Mouse (Mus musculus) heart, embryonic 15.5 days (tissue): ENCODE data around the gene Kctd20. TPM values are rescaled to one million over a fixed set of nuclear protein-coding genes. Genes with fewer than 3 reads are reported as not detected.

ENCODE experiments used
- ATAC-seq: fragments of 200-750 bp; cut with Nextera tagmentation; replicated peaks from 2 replicates; pipeline ENCODE4 v1.8.0; 2017; ENCODE audit warnings: low read depth, moderate TSS enrichment; ENCODE audit not compliant: insufficient number of reproducible peaks, insufficient read depth, low FRiP score
- H3K27ac ChIP-seq: fragments of 300-500 bp; sonication (generic); 2 replicates; pipeline ENCODE4 v1.5.1; 2015; ENCODE audit warnings: mild to moderate bottlenecking, inconsistent platforms
- H3K27me3 ChIP-seq: fragments of 300-500 bp; sonication (generic); 2 replicates; pipeline ENCODE4 v1.6.1; 2015; ENCODE audit warnings: inconsistent platforms
- H3K36me3 ChIP-seq: fragments of 300-500 bp; sonication (generic); 2 replicates; pipeline ENCODE4 v1.6.1; 2015; ENCODE audit warnings: mild to moderate bottlenecking, inconsistent platforms
- H3K4me1 ChIP-seq: fragments of 300-500 bp; sonication (generic); replicated peaks from 2 replicates; pipeline ENCODE4 v1.6.1; 2015; ENCODE audit warnings: inconsistent platforms
- H3K4me2 ChIP-seq: fragments of 300-500 bp; sonication (generic); 2 replicates; pipeline ENCODE4 v1.6.1; 2015; ENCODE audit warnings: inconsistent platforms, mild to moderate bottlenecking, moderate library complexity
- H3K4me3 ChIP-seq: fragments of 300-500 bp; sonication (generic); 2 replicates; pipeline ENCODE4 v1.5.1; 2015; ENCODE audit warnings: mild to moderate bottlenecking, inconsistent platforms
- H3K9ac ChIP-seq: fragments of 300-500 bp; sonication (generic); 2 replicates; pipeline ENCODE4 v1.6.1; 2015; ENCODE audit warnings: mild to moderate bottlenecking, inconsistent platforms
- H3K9me3 ChIP-seq: fragments of 300-500 bp; sonication (generic); replicated peaks from 2 replicates; pipeline ENCODE4 v1.6.1; 2016; ENCODE audit warnings: inconsistent platforms
- WGBS: fragments of 180-500 bp; shearing (Covaris S2); methylation state at CpG from one replicate; pipeline ENCODE4 v1.1.7; 2015; ENCODE audit warnings: mixed read lengths; 5-methylcytosine and 5-hydroxymethylcytosine counted together
- polyA plus RNA-seq: library from polyadenylated mRNA; unstranded; fragments of >200 nt; fragmentation: Nextera tagmentation; extraction: Ambion mirVana; gene quantifications from 2 replicates; pipeline ENCODE4 v1.2.1, GENCODE M21; 2015

The Kctd20 gene
- polyA plus RNA-seq, 1 experiment from 2014 or later, result 51.0 TPM

- Histone ChIP-seq H3K4me3 (no peak overlapping the region), H3K4me1 (peaks cover 5% of the 10 kb centered on the region; the same call in 1 of the 2 replicates), H3K36me3 (no peaks in the 10 kb centered on the region), H3K9me3 (no peaks in the 10 kb centered on the region), H3K9ac (no peak overlapping the region), H3K27me3 (no peaks in the 10 kb centered on the region), H3K4me2 (peak overlapping the region; percentile 32; the same call in 1 of the 2 replicates), H3K27ac (no peak overlapping the region)
- no peak for ATAC-seq
- 25% methylated on average over 8 of the region's 8 CpGs for WGBS
Measured at GRCm38 (mm10) chr17:28921086-28921485, 30.7 kb upstream of the Kctd20 start.

GRCm38 (mm10) chr17:28922096-28922495 is 29.7 kb upstream of the Kctd20 start:
- no peaks in the 10 kb centered on the region for H3K36me3 ChIP-seq
- H3K9ac ChIP-seq, result no peak overlapping the region
- H3K27ac ChIP-seq, result no peak overlapping the region
- WGBS, result 59% methylated on average over 6 of the region's 6 CpGs
- no peaks in the 10 kb centered on the region for H3K27me3 ChIP-seq
- no peak overlapping the region for H3K4me2 ChIP-seq
- H3K9me3 ChIP-seq, result no peaks in the 10 kb centered on the region
- H3K4me3 ChIP-seq, result no peak overlapping the region
- H3K4me1 ChIP-seq, result peaks cover 8% of the 10 kb centered on the region; the same call in 1 of the 2 replicates
- no peak for ATAC-seq

GRCm38 (mm10) chr17:28924957-28925595 is 26.7 kb upstream of the Kctd20 start:
- H3K27me3 ChIP-seq, result no peaks in the 10 kb centered on the region
- H3K9me3 ChIP-seq, result no peaks in the 10 kb centered on the region
- no peak for ATAC-seq
- WGBS, result 79% methylated on average over 8 of the region's 8 CpGs
- H3K4me1 ChIP-seq, result peaks cover 13% of the 10 kb centered on the region
- no peaks in the 10 kb centered on the region for H3K36me3 ChIP-seq
- H3K27ac ChIP-seq, result no peak overlapping the region
- H3K4me3 ChIP-seq, result no peak overlapping the region
- no peak overlapping the region for H3K9ac ChIP-seq
- no peak overlapping the region for H3K4me2 ChIP-seq

GRCm38 (mm10) chr17:28926380-28926779 is 25.4 kb upstream of the Kctd20 start:
- Histone ChIP-seq H3K4me2 (no peak overlapping the region), H3K36me3 (no peaks in the 10 kb centered on the region), H3K9ac (no peak overlapping the region), H3K27ac (no peak overlapping the region; the same call in 1 of the 2 replicates), H3K9me3 (no peaks in the 10 kb centered on the region), H3K4me1 (peaks cover 17% of the 10 kb centered on the region), H3K4me3 (no peak overlapping the region), H3K27me3 (no peaks in the 10 kb centered on the region)
- no peak for ATAC-seq
- WGBS, result 7% methylated on average over 13 of the region's 13 CpGs

- 42% methylated on average over 15 of the region's 15 CpGs for WGBS
- no peak overlapping the region for H3K4me2 ChIP-seq
- no peaks in the 10 kb centered on the region for H3K36me3 ChIP-seq
- no peak overlapping the region for H3K4me3 ChIP-seq
- ATAC-seq, result no peak
- no peak overlapping the region; the same call in 1 of the 2 replicates for H3K27ac ChIP-seq
- peaks cover 21% of the 10 kb centered on the region for H3K4me1 ChIP-seq
- no peak overlapping the region for H3K9ac ChIP-seq
- no peaks in the 10 kb centered on the region for H3K27me3 ChIP-seq
- no peaks in the 10 kb centered on the region for H3K9me3 ChIP-seq
Measured at GRCm38 (mm10) chr17:28926866-28927635, 24.7 kb upstream of the Kctd20 start.

GRCm38 (mm10) chr17:28928004-28928403 is 23.7 kb upstream of the Kctd20 start:
- H3K27ac ChIP-seq, result no peak overlapping the region
- no peak overlapping the region for H3K4me3 ChIP-seq
- H3K9me3 ChIP-seq, result no peaks in the 10 kb centered on the region
- peaks cover 21% of the 10 kb centered on the region for H3K4me1 ChIP-seq
- no peaks in the 10 kb centered on the region for H3K36me3 ChIP-seq
- no peak for ATAC-seq
- H3K27me3 ChIP-seq, result no peaks in the 10 kb centered on the region
- H3K9ac ChIP-seq, result no peak overlapping the region
- H3K4me2 ChIP-seq, result no peak overlapping the region
- 66% methylated on average over 9 of the region's 9 CpGs for WGBS

GRCm38 (mm10) chr17:28929369-28929768 is 22.4 kb upstream of the Kctd20 start:
- Histone ChIP-seq H3K4me2 (no peak overlapping the region), H3K4me3 (no peak overlapping the region), H3K9me3 (no peaks in the 10 kb centered on the region), H3K36me3 (no peaks in the 10 kb centered on the region), H3K9ac (no peak overlapping the region), H3K4me1 (peaks cover 21% of the 10 kb centered on the region), H3K27ac (no peak overlapping the region), H3K27me3 (no peaks in the 10 kb centered on the region)
- ATAC-seq, result no peak
- 90% methylated on average over 4 of the region's 4 CpGs for WGBS

GRCm38 (mm10) chr17:28930392-28931074 is 21.2 kb upstream of the Kctd20 start:
- Histone ChIP-seq H3K9ac (no peak overlapping the region), H3K4me3 (peak overlapping the region; percentile 29), H3K4me1 (peaks cover 21% of the 10 kb centered on the region), H3K4me2 (peak overlapping the region; percentile 52), H3K27ac (peak overlapping the region; percentile 90), H3K36me3 (no peaks in the 10 kb centered on the region), H3K27me3 (no peaks in the 10 kb centered on the region), H3K9me3 (no peaks in the 10 kb centered on the region)
- 7% methylated on average over 14 of the region's 14 CpGs for WGBS
- ATAC-seq, result peak; percentile 90

GRCm38 (mm10) chr17:28931436-28932211 is 20.1 kb upstream of the Kctd20 start:
- 85% methylated on average over 18 of the region's 18 CpGs for WGBS
- H3K4me1 ChIP-seq, result peaks cover 19% of the 10 kb centered on the region
- H3K9ac ChIP-seq, result no peak overlapping the region
- H3K9me3 ChIP-seq, result no peaks in the 10 kb centered on the region
- ATAC-seq, result no peak
- no peak overlapping the region for H3K4me2 ChIP-seq
- H3K27me3 ChIP-seq, result no peaks in the 10 kb centered on the region
- no peaks in the 10 kb centered on the region for H3K36me3 ChIP-seq
- H3K27ac ChIP-seq, result peak overlapping the region; percentile 90
- no peak overlapping the region for H3K4me3 ChIP-seq

- Histone ChIP-seq H3K9me3 (no peaks in the 10 kb centered on the region), H3K4me1 (peaks cover 17% of the 10 kb centered on the region), H3K4me2 (no peak overlapping the region), H3K27ac (no peak overlapping the region), H3K4me3 (no peak overlapping the region), H3K36me3 (no peaks in the 10 kb centered on the region), H3K9ac (no peak overlapping the region), H3K27me3 (no peaks in the 10 kb centered on the region)
- ATAC-seq, result no peak
- 92% methylated on average over 4 of the region's 4 CpGs for WGBS
Measured at GRCm38 (mm10) chr17:28932274-28932673, 19.5 kb upstream of the Kctd20 start.
